In the genomic region with DNA sequence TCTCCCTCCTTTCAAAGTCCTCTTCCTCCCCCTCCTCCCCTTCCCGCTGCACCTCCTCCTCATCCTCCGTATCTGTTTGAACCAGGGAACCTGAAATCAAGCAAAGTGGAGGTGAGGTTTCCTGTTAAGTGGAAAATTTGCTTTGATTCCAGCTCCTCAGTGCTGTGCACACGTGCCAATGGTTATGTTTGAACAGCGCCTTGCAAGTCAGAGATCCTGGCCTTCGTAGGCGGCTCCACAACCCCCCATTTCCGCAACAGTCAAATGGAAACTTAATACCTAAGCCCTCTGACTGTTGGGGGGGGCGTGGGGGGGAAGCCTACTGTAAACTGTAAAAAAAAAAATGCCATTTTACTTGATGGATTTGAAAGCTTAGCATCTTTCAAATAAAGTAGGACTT, we compare ENCODE assay signal across 21 mouse cellular contexts. TPM values are rescaled to one million over a fixed set of nuclear protein-coding genes. Genes with fewer than 3 reads are reported as not detected.
DNase-seq lines count a peak whose midpoint lies in the region; ATAC-seq and TF ChIP-seq lines count a peak whose summit lies in the region.
"Had no signal": no experiment of that assay in that cellular context is flagged by ENCODE, and none has a peak within 500 bp of the region (broad histone marks: within the 10 kb centered on the region; RNA-seq: fewer than 3 reads in every experiment).

No protein-coding gene starts in this region.

- peak; percentile 90 for DNase-seq in heart, adult 11 months
- no peak for DNase-seq in heart, postnatal 25 days (ENCODE audit: low spot score)
- DNase-seq in liver, embryonic 13.5 days: no peak
- no peak for DNase-seq in liver, postnatal 0 days
- peak; percentile 21 for DNase-seq in induced T-regulatory cell, adult 2 months (ENCODE audit: low read depth)
- DNase-seq in layer of hippocampus, postnatal 25 days (ENCODE audit: extremely low spot score in 1 of 2, low spot score in 1 of 2): no peak
- DNase-seq in testis, postnatal 10 days (ENCODE audit: low spot score): no peak
- DNase-seq: cerebellum, postnatal 36 days; gastrocnemius, postnatal 14 days; kidney, adult 18-20 months; right cerebral cortex, postnatal 25 days; thymus, adult 2 months had no signal

- intact Hi-C loops in heart, postnatal 25 days (cut with DNase I): no loop called here

- H3K27ac ChIP-seq in liver, embryonic 13.5 days: no peak overlapping the region
- no peak overlapping the region for H3K27ac ChIP-seq in liver, postnatal 0 days (ENCODE audit: low read depth)
- H3K27ac ChIP-seq in stomach, embryonic 16.5 days (ENCODE audit: low read length): no peak overlapping the region
- H3K27ac ChIP-seq: embryonic facial prominence, embryonic 12.5 days; forebrain, embryonic 10.5 days; heart, embryonic 10.5 days; hindbrain, embryonic 12.5 days; limb, embryonic 13.5 days; neural tube, embryonic 12.5 days had no signal

- no peaks in the 10 kb centered on the region for H3K9me3 ChIP-seq in liver, embryonic 13.5 days (replicated peaks)
- H3K9me3 ChIP-seq in liver, postnatal 0 days (ENCODE audit: low read length): no peaks in the 10 kb centered on the region
- no peaks in the 10 kb centered on the region for H3K9me3 ChIP-seq in stomach, embryonic 16.5 days (replicated peaks; ENCODE audit: control insufficient read depth, low read length)
- H3K9me3 ChIP-seq: embryonic facial prominence, embryonic 12.5 days; heart, embryonic 10.5 days; megakaryocyte, embryonic 14.5 days; neural tube, embryonic 12.5 days had no signal

- H3K9ac ChIP-seq in liver, embryonic 13.5 days: no peak overlapping the region
- no peak overlapping the region for H3K9ac ChIP-seq in liver, postnatal 0 days (replicated peaks)
- H3K9ac ChIP-seq in stomach, embryonic 16.5 days (ENCODE audit: low read length): no peak overlapping the region
- H3K9ac ChIP-seq: embryonic facial prominence, embryonic 12.5 days; hindbrain, embryonic 12.5 days; limb, embryonic 13.5 days; neural tube, embryonic 12.5 days had no signal

- no peak for TF ChIP-seq CTCF in liver, postnatal 0 days (IDR thresholded peaks at IDR 0.05; ENCODE audit: low read depth)

- no peak overlapping the region for H3K4me3 ChIP-seq in liver, embryonic 13.5 days (replicated peaks)
- no peak overlapping the region for H3K4me3 ChIP-seq in liver, postnatal 0 days (ENCODE audit: low read depth, low read length)
- H3K4me3 ChIP-seq in stomach, embryonic 16.5 days (replicated peaks; ENCODE audit: low read length): no peak overlapping the region
- H3K4me3 ChIP-seq: embryonic facial prominence, embryonic 12.5 days; forebrain, embryonic 10.5 days; heart, embryonic 10.5 days; hindbrain, embryonic 12.5 days; limb, embryonic 13.5 days; megakaryocyte, embryonic 14.5 days; neural tube, embryonic 12.5 days had no signal

- no peak for TF ChIP-seq EP300 in liver, postnatal 0 days (IDR thresholded peaks at IDR 0.05; ENCODE audit: low read depth)

- WGBS in liver, embryonic 13.5 days (ENCODE audit: insufficient replicate concordance): 34% methylated on average over 8 of the region's 8 CpGs
- 36% methylated on average over 8 of the region's 8 CpGs for WGBS in liver, postnatal 0 days (ENCODE audit: insufficient replicate concordance)
- WGBS in stomach, embryonic 16.5 days: 34% methylated on average over 8 of the region's 8 CpGs

- ATAC-seq in liver, embryonic 13.5 days (ENCODE audit: low read depth): peak; percentile 33; the same call in 1 of the 2 replicates
- ATAC-seq in liver, postnatal 0 days: no peak
- peak; percentile 64; the same call in 1 of the 2 replicates for ATAC-seq in stomach, embryonic 16.5 days (ENCODE audit: insufficient read depth, low FRiP score)
- ATAC-seq: Patski had no signal

- H3K27me3 ChIP-seq in liver, embryonic 13.5 days: no peaks in the 10 kb centered on the region
- H3K27me3 ChIP-seq in liver, postnatal 0 days (ENCODE audit: insufficient read depth, low read length): no peaks in the 10 kb centered on the region
- no peaks in the 10 kb centered on the region for H3K27me3 ChIP-seq in stomach, embryonic 16.5 days (ENCODE audit: control insufficient read depth, insufficient read depth, low read length)
- H3K27me3 ChIP-seq: embryonic facial prominence, embryonic 12.5 days; Patski had no signal

- H3K4me2 ChIP-seq in liver, embryonic 13.5 days: no peak overlapping the region
- no peak overlapping the region for H3K4me2 ChIP-seq in liver, postnatal 0 days (ENCODE audit: low read depth, low read length)
- H3K4me2 ChIP-seq in stomach, embryonic 16.5 days (ENCODE audit: low read depth, low read length): no peak overlapping the region
- H3K4me2 ChIP-seq: embryonic facial prominence, embryonic 12.5 days; hindbrain, embryonic 12.5 days; limb, embryonic 13.5 days; neural tube, embryonic 12.5 days had no signal

- peaks cover 8% of the 10 kb centered on the region; the same call in 1 of the 2 replicates for H3K4me1 ChIP-seq in liver, embryonic 13.5 days (replicated peaks)
- H3K4me1 ChIP-seq in liver, postnatal 0 days (ENCODE audit: insufficient read depth): no peaks in the 10 kb centered on the region; the same call in 1 of the 2 replicates
- peaks cover 13% of the 10 kb centered on the region for H3K4me1 ChIP-seq in stomach, embryonic 16.5 days (ENCODE audit: control insufficient read depth, insufficient read depth, low read length)
- H3K4me1 ChIP-seq: megakaryocyte, embryonic 14.5 days had no signal

- peaks cover 6% of the 10 kb centered on the region; the same call in 1 of the 2 replicates for H3K36me3 ChIP-seq in liver, embryonic 13.5 days
- H3K36me3 ChIP-seq in liver, postnatal 0 days (replicated peaks; ENCODE audit: insufficient read depth, low read length): no peaks in the 10 kb centered on the region
- H3K36me3 ChIP-seq in stomach, embryonic 16.5 days (ENCODE audit: control insufficient read depth, insufficient read depth, low read length): 0 out of 2 replicates have a peak, but pooled peaks cover 2% of the 10 kb centered on the region
- H3K36me3 ChIP-seq: embryonic facial prominence, embryonic 12.5 days; forebrain, embryonic 10.5 days; hindbrain, embryonic 12.5 days; limb, embryonic 13.5 days; neural tube, embryonic 12.5 days had no signal

RNA-seq across cellular contexts. Expression of a gene that starts 10.2 kb away (rescaled TPM):
- total RNA-seq in heart, postnatal 25 days (2021): 10 to 100 TPM; 65.6 to 82.6 TPM
- polyA plus RNA-seq in liver, embryonic 13.5 days (2015; fragmentation: Nextera tagmentation; extraction: Ambion mirVana): 8.2 and 15.3 TPM in 2 replicates
- 2.3 and 5.0 TPM in 2 replicates for polyA plus RNA-seq in liver, postnatal 0 days (2015; fragmentation: Nextera tagmentation; extraction: Ambion mirVana)
- 35.9 and 36.8 TPM in 2 replicates for polyA plus RNA-seq in stomach, embryonic 16.5 days (2015; fragmentation: Nextera tagmentation; extraction: Ambion mirVana)
- total RNA-seq in layer of hippocampus, postnatal 25 days (2021): 10 to 100 TPM; 28.0 to 32.4 TPM

Comparison
In these comparisons a context has a peak if more than half of its experiments do, and no peak if none do; other contexts are left out.
1. DNase-seq: peak in heart, adult 11 months (single experiment) and induced T-regulatory cell, adult 2 months (single experiment); none in heart, postnatal 25 days (single experiment), liver, embryonic 13.5 days (single experiment), liver, postnatal 0 days (single experiment), layer of hippocampus, postnatal 25 days (0 of 2) and testis, postnatal 10 days (single experiment).